Mouse (Mus musculus) ES-E14 (cell line): Measurements from ENCODE around the gene Slc45a3. TPM values are rescaled to one million over a fixed set of nuclear protein-coding genes. Genes with fewer than 3 reads are reported as not detected.

Experiments
- DNase-seq: peaks from one replicate; pipeline ENCODE4 v3.0.0-alpha.2; 2013; ENCODE audit warnings: low read depth, low spot score
- H3K27ac ChIP-seq: 2 replicates; pipeline ENCODE4 v1.5.1; 2012; ENCODE audit warnings: low read depth, mild to moderate bottlenecking, low read length, moderate library complexity, mixed read lengths; ENCODE audit not compliant: poor library complexity, insufficient read depth, severe bottlenecking
- H3K36me3 ChIP-seq: 2 replicates; pipeline ENCODE4 v1.6.1; 2012; ENCODE audit warnings: mild to moderate bottlenecking, low read length, moderate library complexity, mixed read lengths; ENCODE audit not compliant: control insufficient read depth, poor library complexity, insufficient read depth, severe bottlenecking
- H3K4me1 ChIP-seq, 2 experiments: fragments of 150-350 bp in 1 of 2; sonication (generic) in 1 of 2; 2 replicates each; pipeline ENCODE4 v1.6.1; 2012; ENCODE audit warnings: low read length in 2 of 2, mild to moderate bottlenecking in 1 of 2, mixed read lengths in 1 of 2; ENCODE audit not compliant: control insufficient read depth in 2 of 2, insufficient read depth in 2 of 2, poor library complexity in 1 of 2
- H3K4me3 ChIP-seq, 2 experiments: fragments of 150-350 bp in 1 of 2; sonication (generic) in 1 of 2; 2 replicates each; pipeline ENCODE4 v1.5.1; 2012; ENCODE audit warnings: low read length in 2 of 2, low read depth in 1 of 2, mild to moderate bottlenecking in 1 of 2, mixed read lengths in 1 of 2; ENCODE audit not compliant: insufficient read depth in 1 of 2, poor library complexity in 1 of 2, severe bottlenecking in 1 of 2
- H3K9ac ChIP-seq: 2 replicates; pipeline ENCODE4 v1.6.1; 2012; ENCODE audit warnings: low read depth, mild to moderate bottlenecking, low read length, mixed read lengths; ENCODE audit not compliant: poor library complexity, insufficient read depth, severe bottlenecking
- H3K9me3 ChIP-seq: fragments of 150-350 bp; sonication (generic); 2 replicates; pipeline ENCODE4 v1.6.1; 2012; ENCODE audit warnings: low read depth, mild to moderate bottlenecking, low read length; ENCODE audit not compliant: control insufficient read depth, insufficient read depth
- CHD2 ChIP-seq: IDR thresholded peaks from 2 replicates; pipeline ENCODE4 v1.6.1; 2014; ENCODE audit warnings: mild to moderate bottlenecking, low read depth, low read length, inconsistent platforms
- HCFC1 ChIP-seq: IDR thresholded peaks from 2 replicates; pipeline ENCODE4 v1.6.1; 2012; ENCODE audit warnings: low read length, inconsistent platforms, borderline replicate concordance; ENCODE audit not compliant: insufficient read depth
- MAFK ChIP-seq: IDR thresholded peaks from 2 replicates; pipeline ENCODE4 v1.6.1; 2014; ENCODE audit warnings: mild to moderate bottlenecking, low read depth, low read length, inconsistent platforms; ENCODE audit not compliant: insufficient read depth
- ZC3H11A ChIP-seq: IDR thresholded peaks from 2 replicates; pipeline ENCODE4 v1.6.1; 2012; ENCODE audit warnings: low read depth, mild to moderate bottlenecking, inconsistent platforms, low read length, borderline replicate concordance
- ZNF384 ChIP-seq: IDR thresholded peaks from 2 replicates; pipeline ENCODE4 v1.6.1; 2012; ENCODE audit warnings: low read depth, low read length, inconsistent platforms
- in situ Hi-C, 2 experiments: fragments of 600-800 bp; cut with MboI; formaldehyde crosslinking; loops; one replicate each; pipeline ENCODE4 v1.15.1; 2025; ENCODE audit warnings: low sequenced_read_pairs in 2 of 2, inconsistent platforms in 1 of 2; ENCODE audit not compliant: unreplicated experiment in 2 of 2
- total RNA-seq: library from RNA; depleted of rRNA; stranded (reverse); fragments of 300-350 nt; gene quantifications from 2 replicates; pipeline ENCODE4 v1.2.3, GENCODE M21; 2012

Gene Slc45a3
- total RNA-seq, 1 experiment, result 6.0 TPM

- H3K36me3 ChIP-seq, result no peaks in the 10 kb centered on the region
- no peak overlapping the region for H3K4me3 ChIP-seq
- H3K9ac ChIP-seq, result no peak overlapping the region
- no peaks in the 10 kb centered on the region for H3K4me1 ChIP-seq
- DNase-seq, result no peak
- TF ChIP-seq ZC3H11A, result no peak
- no peak for TF ChIP-seq HCFC1
- TF ChIP-seq CHD2, result no peak
- no peak for TF ChIP-seq MAFK
- H3K9me3 ChIP-seq, result no peaks in the 10 kb centered on the region
- no peak overlapping the region for H3K27ac ChIP-seq
- in situ Hi-C loops, result no loop called here
Observed at GRCm38 (mm10) chr1:132010632-132011501, 48.1 kb downstream of the Slc45a3 start.

- in situ Hi-C loops, result no loop called here
- H3K4me1 ChIP-seq, result no peaks in the 10 kb centered on the region
- no peak for DNase-seq
- no peak overlapping the region for H3K4me3 ChIP-seq
- H3K27ac ChIP-seq, result no peak overlapping the region
- no peaks in the 10 kb centered on the region for H3K9me3 ChIP-seq
- TF ChIP-seq HCFC1 (no peak), ZC3H11A (no peak), MAFK (no peak), CHD2 (no peak), ZNF384 (no peak)
- H3K36me3 ChIP-seq, result no peaks in the 10 kb centered on the region; the same call in 1 of the 2 replicates
- H3K9ac ChIP-seq, result no peak overlapping the region
Observed at GRCm38 (mm10) chr1:132011785-132012184, 49.0 kb downstream of the Slc45a3 start.

DNA sequence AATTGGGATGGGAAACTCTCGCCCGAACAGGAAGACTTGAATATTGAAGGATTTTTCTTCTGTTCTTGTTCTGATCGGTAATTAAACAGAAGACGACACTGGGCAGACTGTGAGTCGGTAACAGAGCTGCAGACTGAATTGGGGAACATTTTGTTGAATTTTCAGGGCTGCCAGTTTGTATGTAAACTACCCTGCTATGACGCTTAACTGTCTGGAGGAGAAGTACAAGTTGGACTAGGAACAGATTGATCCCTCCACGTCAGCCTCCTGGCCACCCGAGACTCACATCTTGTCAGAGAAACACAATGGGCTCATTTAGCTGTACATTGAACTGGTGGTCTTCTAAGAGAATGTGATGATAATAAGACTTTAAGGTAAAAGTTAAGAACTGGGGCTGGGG, 50.1 kb downstream of the Slc45a3 start:
- Histone ChIP-seq H3K4me1 (no peaks in the 10 kb centered on the region), H3K9me3 (no peaks in the 10 kb centered on the region), H3K4me3 (no peak overlapping the region), H3K36me3 (peaks cover 1% of the 10 kb centered on the region; the same call in 1 of the 2 replicates), H3K27ac (no peak overlapping the region), H3K9ac (no peak overlapping the region)
- TF ChIP-seq HCFC1 (no peak), CHD2 (no peak), MAFK (no peak), ZNF384 (no peak), ZC3H11A (no peak)
- in situ Hi-C loops, result no loop called here
- no peak for DNase-seq

DNA sequence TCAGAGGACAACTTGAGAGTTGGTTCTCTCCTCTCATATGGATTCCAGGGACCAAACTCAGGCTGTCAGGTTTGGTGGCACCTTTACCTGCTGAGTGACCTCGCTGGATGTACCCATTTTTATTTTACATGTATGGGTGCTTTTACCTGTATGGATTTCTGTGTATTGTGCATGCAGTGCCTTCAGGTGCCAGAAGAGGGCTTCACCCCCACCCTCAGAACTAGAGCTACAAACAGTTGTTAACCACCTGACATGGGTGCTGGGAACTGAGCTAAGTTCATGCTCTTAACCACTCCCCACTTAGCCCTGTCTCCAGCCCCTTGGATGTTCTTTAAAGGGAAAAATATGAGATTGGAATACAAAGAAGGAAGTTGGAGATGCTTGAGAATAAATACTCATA, 52.0 kb downstream of the Slc45a3 start:
- no peak overlapping the region for H3K27ac ChIP-seq
- no peak overlapping the region for H3K4me3 ChIP-seq
- no peaks in the 10 kb centered on the region for H3K4me1 ChIP-seq
- H3K9ac ChIP-seq, result no peak overlapping the region
- peaks cover 14% of the 10 kb centered on the region for H3K36me3 ChIP-seq
- in situ Hi-C loops, result no loop called here
- no peaks in the 10 kb centered on the region for H3K9me3 ChIP-seq
- no peak for TF ChIP-seq ZC3H11A
- TF ChIP-seq CHD2, result no peak
- TF ChIP-seq HCFC1, result no peak
- TF ChIP-seq MAFK, result no peak
- no peak for TF ChIP-seq ZNF384
- no peak for DNase-seq

- in situ Hi-C loops, result no loop called here
- H3K4me1 ChIP-seq, result no peaks in the 10 kb centered on the region
- TF ChIP-seq ZC3H11A, result no peak
- TF ChIP-seq MAFK, result no peak
- TF ChIP-seq ZNF384, result no peak
- no peak overlapping the region for H3K9ac ChIP-seq
- no peaks in the 10 kb centered on the region for H3K9me3 ChIP-seq
- H3K27ac ChIP-seq, result no peak overlapping the region
- no peak for DNase-seq
- no peak overlapping the region for H3K4me3 ChIP-seq
- peaks cover 26% of the 10 kb centered on the region for H3K36me3 ChIP-seq
Observed at GRCm38 (mm10) chr1:132016691-132017090, 53.9 kb downstream of the Slc45a3 start.
